Comparison of ENCODE assay signal across 12 mouse cellular contexts in genomic region chr8:88670782-88671181, GRCm38 (mm10).
"Had no signal": no experiment of that assay in that cellular context is flagged by ENCODE, and none has a peak within 500 bp of the region (broad histone marks: within the 10 kb centered on the region; RNA-seq: fewer than 3 reads in every experiment).

No protein-coding gene starts in this region.

- DNase-seq: kidney, adult 8-10 months; kidney, postnatal 25 days; layer of hippocampus, postnatal 36 days; liver, embryonic 13.5 days; liver, postnatal 0 days; lung, postnatal 14 days had no signal

- H3K36me3 ChIP-seq: limb, embryonic 15.5 days; liver, embryonic 13.5 days; lung, embryonic 15.5 days; midbrain, embryonic 12.5 days had no signal

- ATAC-seq: intestine, embryonic 16.5 days; liver, postnatal 0 days had no signal

- H3K4me2 ChIP-seq: limb, embryonic 15.5 days; liver, embryonic 13.5 days; lung, embryonic 15.5 days; midbrain, embryonic 12.5 days had no signal

- H3K27me3 ChIP-seq: limb, embryonic 15.5 days; liver, embryonic 13.5 days; lung, embryonic 15.5 days; midbrain, embryonic 12.5 days had no signal

- H3K4me1 ChIP-seq: limb, embryonic 15.5 days; lung, embryonic 15.5 days had no signal

- H3K4me3 ChIP-seq: limb, embryonic 15.5 days; liver, embryonic 13.5 days; lung, embryonic 15.5 days; megakaryocyte, embryonic 14.5 days; midbrain, embryonic 12.5 days had no signal

- H3K9me3 ChIP-seq: limb, embryonic 15.5 days; liver, embryonic 13.5 days; lung, embryonic 15.5 days; megakaryocyte, embryonic 14.5 days; midbrain, embryonic 12.5 days had no signal

- H3K27ac ChIP-seq: limb, embryonic 15.5 days; liver, embryonic 13.5 days; lung, embryonic 15.5 days; macrophage; midbrain, embryonic 12.5 days had no signal

- H3K9ac ChIP-seq: limb, embryonic 15.5 days; liver, embryonic 13.5 days; liver, postnatal 0 days; lung, embryonic 15.5 days; midbrain, embryonic 12.5 days had no signal
